Mouse (Mus musculus) kidney, embryonic 15.5 days (tissue): Measurements from ENCODE around the gene Ubiad1. TPM values are rescaled to one million over a fixed set of nuclear protein-coding genes. Genes with fewer than 3 reads are reported as not detected.
A peak's percentile ranks its signal among the peaks of the same experiment; 100 is the strongest.

Experiments
- ATAC-seq: fragments of 200-750 bp; cut with Nextera tagmentation; replicated peaks from 2 replicates; pipeline ENCODE4 v1.8.0; 2017; ENCODE audit warnings: moderate TSS enrichment; ENCODE audit not compliant: low FRiP score
- H3K27ac ChIP-seq: fragments of 300-500 bp; sonication (generic); 2 replicates; pipeline ENCODE4 v1.5.1; 2015; ENCODE audit warnings: mild to moderate bottlenecking, inconsistent platforms
- H3K27me3 ChIP-seq: fragments of 300-500 bp; sonication (generic); 2 replicates; pipeline ENCODE4 v1.6.1; 2015; ENCODE audit warnings: inconsistent platforms
- H3K36me3 ChIP-seq: fragments of 300-500 bp; sonication (generic); 2 replicates; pipeline ENCODE4 v1.6.1; 2015; ENCODE audit warnings: inconsistent platforms
- H3K4me1 ChIP-seq: fragments of 300-500 bp; sonication (generic); 2 replicates; pipeline ENCODE4 v1.6.1; 2015; ENCODE audit warnings: inconsistent platforms
- H3K4me2 ChIP-seq: fragments of 300-500 bp; sonication (generic); 2 replicates; pipeline ENCODE4 v1.6.1; 2015; ENCODE audit warnings: moderate library complexity, mild to moderate bottlenecking, inconsistent platforms
- H3K4me3 ChIP-seq: fragments of 300-500 bp; sonication (generic); replicated peaks from 2 replicates; pipeline ENCODE4 v1.5.1; 2015; ENCODE audit warnings: mild to moderate bottlenecking, inconsistent platforms
- H3K9ac ChIP-seq: fragments of 300-500 bp; sonication (generic); 2 replicates; pipeline ENCODE4 v1.6.1; 2015; ENCODE audit warnings: mild to moderate bottlenecking, inconsistent platforms
- H3K9me3 ChIP-seq: fragments of 300-500 bp; sonication (generic); replicated peaks from 2 replicates; pipeline ENCODE4 v1.6.1; 2016; ENCODE audit warnings: inconsistent platforms
- WGBS: fragments of 180-500 bp; shearing (Covaris S2); methylation state at CpG from one replicate; pipeline ENCODE4 v1.1.7; 2015; ENCODE audit warnings: mixed read lengths; 5-methylcytosine and 5-hydroxymethylcytosine counted together
- polyA plus RNA-seq: library from polyadenylated mRNA; unstranded; fragments of >200 nt; fragmentation: Nextera tagmentation; extraction: Ambion mirVana; gene quantifications from 2 replicates; pipeline ENCODE4 v1.2.1, GENCODE M21; 2015

Gene Ubiad1
- polyA plus RNA-seq, 1 experiment from 2014 or later, result 26.8 TPM

GRCm38 (mm10) chr4:148428544-148428943 lies 16.0 kb downstream of the Ubiad1 start:
- Histone ChIP-seq H3K9me3 (no peaks in the 10 kb centered on the region), H3K4me1 (no peaks in the 10 kb centered on the region), H3K27ac (no peak overlapping the region), H3K4me3 (no peak overlapping the region), H3K36me3 (no peaks in the 10 kb centered on the region; the same call in 1 of the 2 replicates), H3K4me2 (no peak overlapping the region), H3K9ac (no peak overlapping the region), H3K27me3 (no peaks in the 10 kb centered on the region)
- no peak for ATAC-seq
- WGBS, result 81% methylated on average over 5 of the region's 5 CpGs

GRCm38 (mm10) chr4:148426950-148427850 lies 17.4 kb downstream of the Ubiad1 start:
- no peaks in the 10 kb centered on the region for H3K36me3 ChIP-seq
- H3K27ac ChIP-seq, result no peak overlapping the region
- H3K27me3 ChIP-seq, result no peaks in the 10 kb centered on the region
- H3K4me2 ChIP-seq, result no peak overlapping the region
- 82% methylated on average over 10 of the region's 10 CpGs for WGBS
- ATAC-seq, result no peak
- no peak overlapping the region for H3K9ac ChIP-seq
- H3K4me1 ChIP-seq, result no peaks in the 10 kb centered on the region
- no peaks in the 10 kb centered on the region for H3K9me3 ChIP-seq
- H3K4me3 ChIP-seq, result no peak overlapping the region

- Histone ChIP-seq H3K9ac (no peak overlapping the region), H3K36me3 (no peaks in the 10 kb centered on the region), H3K4me3 (no peak overlapping the region), H3K27me3 (peaks cover 52% of the 10 kb centered on the region), H3K4me1 (peaks cover 10% of the 10 kb centered on the region), H3K4me2 (no peak overlapping the region), H3K27ac (no peak overlapping the region), H3K9me3 (no peaks in the 10 kb centered on the region)
- 33% methylated on average over 6 of the region's 6 CpGs for WGBS
- ATAC-seq, result no peak
Observed at GRCm38 (mm10) chr4:148417559-148417958, 27.0 kb downstream of the Ubiad1 start.

DNA sequence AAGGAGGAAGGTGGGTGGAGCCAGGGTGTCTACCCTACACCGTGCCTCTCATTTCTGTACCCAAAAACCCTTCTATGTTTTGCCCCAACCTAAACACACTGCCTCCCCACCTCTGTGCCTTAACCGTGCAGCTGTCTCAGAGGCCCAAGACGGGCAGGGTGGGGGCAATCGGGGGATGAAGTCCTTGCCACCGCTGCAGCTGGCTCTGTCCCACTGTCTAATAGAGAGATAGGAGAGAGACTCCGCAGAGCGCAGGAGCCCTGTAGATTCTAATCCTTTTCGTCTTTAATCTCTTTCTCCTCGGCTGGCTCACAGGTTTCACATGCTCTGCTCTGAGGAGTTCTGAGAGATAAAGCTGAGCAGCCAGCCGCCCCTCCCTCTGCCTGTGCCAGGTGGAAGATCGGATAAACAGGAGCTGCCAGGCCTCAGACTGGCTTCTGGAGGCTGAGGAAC lies 27.5 kb downstream of the Ubiad1 start:
- H3K9me3 ChIP-seq, result no peaks in the 10 kb centered on the region
- ATAC-seq, result peak; percentile 49; the same call in 1 of the 2 replicates
- H3K27me3 ChIP-seq, result peaks cover 52% of the 10 kb centered on the region
- WGBS, result 49% methylated on average over 11 of the region's 11 CpGs
- H3K27ac ChIP-seq, result no peak overlapping the region
- H3K4me2 ChIP-seq, result no peak overlapping the region
- no peak overlapping the region for H3K9ac ChIP-seq
- no peaks in the 10 kb centered on the region for H3K36me3 ChIP-seq
- H3K4me1 ChIP-seq, result peaks cover 10% of the 10 kb centered on the region
- no peak overlapping the region for H3K4me3 ChIP-seq

GRCm38 (mm10) chr4:148415575-148415974 lies 29.0 kb downstream of the Ubiad1 start:
- no peak for ATAC-seq
- Histone ChIP-seq H3K9me3 (no peaks in the 10 kb centered on the region), H3K27me3 (peaks cover 52% of the 10 kb centered on the region), H3K4me2 (peak overlapping the region; percentile 26), H3K27ac (no peak overlapping the region), H3K4me1 (peaks cover 10% of the 10 kb centered on the region), H3K9ac (no peak overlapping the region), H3K36me3 (no peaks in the 10 kb centered on the region), H3K4me3 (peak overlapping the region; percentile 9)
- 5% methylated on average over 16 of the region's 16 CpGs for WGBS

- no peak overlapping the region for H3K9ac ChIP-seq
- peaks cover 50% of the 10 kb centered on the region for H3K27me3 ChIP-seq
- H3K9me3 ChIP-seq, result no peaks in the 10 kb centered on the region
- H3K4me2 ChIP-seq, result no peak overlapping the region
- peaks cover 24% of the 10 kb centered on the region for H3K4me1 ChIP-seq
- H3K36me3 ChIP-seq, result no peaks in the 10 kb centered on the region
- no peak overlapping the region for H3K27ac ChIP-seq
- no peak overlapping the region for H3K4me3 ChIP-seq
- 67% methylated on average over 10 of the region's 10 CpGs for WGBS
- ATAC-seq, result no peak
Observed at GRCm38 (mm10) chr4:148408256-148408975, 36.2 kb downstream of the Ubiad1 start.

DNA sequence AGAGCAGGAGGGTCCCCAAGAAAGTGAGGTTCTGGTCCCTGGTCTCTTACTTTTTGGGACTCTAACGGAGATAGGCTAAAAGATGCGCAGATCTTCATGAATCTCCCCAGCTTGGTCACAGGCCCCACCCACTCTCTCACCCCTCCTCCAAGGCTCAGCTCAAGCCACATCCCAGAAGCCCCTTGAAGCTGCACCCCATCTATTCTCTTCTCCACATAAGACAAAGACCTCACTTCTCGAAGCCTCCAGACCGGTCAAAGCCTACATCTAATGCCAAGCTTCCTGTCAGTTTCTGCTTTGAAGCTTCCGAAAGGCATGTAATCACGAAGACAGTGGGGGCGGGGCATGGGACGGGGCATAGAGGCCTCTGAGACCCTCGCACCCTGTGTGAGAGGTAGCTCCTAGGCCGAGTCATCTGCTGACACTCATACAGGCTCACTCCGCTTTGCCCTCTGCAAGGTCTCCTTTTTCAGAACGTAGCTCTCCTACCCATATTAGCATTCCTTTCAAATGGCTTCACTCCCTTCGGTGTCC lies 39.2 kb downstream of the Ubiad1 start:
- Histone ChIP-seq H3K9ac (no peak overlapping the region), H3K4me3 (no peak overlapping the region), H3K4me1 (peaks cover 40% of the 10 kb centered on the region), H3K27ac (no peak overlapping the region), H3K36me3 (no peaks in the 10 kb centered on the region), H3K27me3 (peaks cover 72% of the 10 kb centered on the region), H3K9me3 (no peaks in the 10 kb centered on the region), H3K4me2 (peak overlapping the region; percentile 43; the same call in 1 of the 2 replicates)
- ATAC-seq, result no peak
- 12% methylated on average over 13 of the region's 13 CpGs for WGBS

- H3K9me3 ChIP-seq, result no peaks in the 10 kb centered on the region
- ATAC-seq, result 0 out of 2 replicates have a peak, but pooled peaks have one; percentile 2
- no peak overlapping the region for H3K4me3 ChIP-seq
- no peak overlapping the region for H3K9ac ChIP-seq
- no peak overlapping the region for H3K27ac ChIP-seq
- H3K4me2 ChIP-seq, result peak overlapping the region; percentile 43
- H3K27me3 ChIP-seq, result peaks cover 72% of the 10 kb centered on the region
- H3K36me3 ChIP-seq, result no peaks in the 10 kb centered on the region
- peaks cover 45% of the 10 kb centered on the region for H3K4me1 ChIP-seq
- 4% methylated on average over 11 of the region's 11 CpGs for WGBS
Observed at GRCm38 (mm10) chr4:148404748-148405147, 39.8 kb downstream of the Ubiad1 start.

DNA sequence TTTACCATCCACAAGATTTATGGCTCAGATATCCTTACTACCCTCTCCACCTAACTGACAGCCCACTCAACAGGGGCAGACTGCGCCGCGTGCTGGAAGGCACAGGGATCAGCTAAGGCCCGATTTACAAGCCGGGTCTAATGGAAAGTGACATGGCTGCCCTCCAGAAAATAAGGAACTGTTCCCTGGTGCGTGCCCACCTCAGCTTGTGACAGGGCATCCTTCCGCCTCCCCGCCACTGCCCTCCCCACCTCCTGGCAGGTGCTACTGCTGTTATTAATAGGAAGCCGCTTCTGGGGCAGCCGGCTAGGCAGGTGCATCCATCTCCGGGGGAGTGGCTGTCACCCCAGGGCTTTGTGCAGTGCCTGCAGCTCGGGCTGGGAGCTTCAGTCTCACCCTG lies 41.2 kb downstream of the Ubiad1 start:
- ATAC-seq, result no peak
- Histone ChIP-seq H3K9me3 (no peaks in the 10 kb centered on the region), H3K9ac (no peak overlapping the region), H3K4me3 (no peak overlapping the region), H3K36me3 (no peaks in the 10 kb centered on the region), H3K27ac (no peak overlapping the region), H3K4me2 (peak overlapping the region; percentile 43), H3K27me3 (peaks cover 70% of the 10 kb centered on the region), H3K4me1 (peaks cover 59% of the 10 kb centered on the region)
- 8% methylated on average over 12 of the region's 12 CpGs for WGBS

DNA sequence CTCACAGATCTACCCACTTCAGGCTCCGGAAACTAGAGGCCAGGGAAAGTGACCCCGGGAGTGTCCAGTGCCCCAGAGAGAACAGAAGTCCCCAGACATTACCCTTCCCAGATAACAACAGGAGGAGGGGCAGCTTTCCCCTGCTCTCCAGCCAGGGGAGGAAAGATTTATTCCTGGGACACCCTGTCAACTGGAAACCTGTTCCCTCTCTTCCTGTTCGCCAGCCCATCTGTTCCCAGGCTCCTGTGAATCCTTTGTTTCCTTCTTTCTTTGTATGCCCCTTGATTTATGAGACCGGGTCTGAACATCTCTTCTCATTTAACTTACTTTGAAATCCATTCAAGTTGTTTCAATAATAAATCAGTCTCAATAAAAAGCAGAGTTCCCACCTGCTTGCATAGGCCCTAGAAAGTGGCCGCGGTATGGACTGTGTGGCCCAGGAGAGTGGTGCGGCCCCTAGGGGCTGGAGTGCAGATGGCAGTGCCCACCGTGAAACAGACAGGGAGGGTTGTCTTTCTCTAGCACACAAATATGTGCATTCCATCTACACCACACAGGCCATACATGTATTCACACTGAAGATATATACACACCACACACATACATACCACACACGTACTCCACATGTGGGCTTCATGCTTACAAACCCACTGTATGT lies 45.0 kb downstream of the Ubiad1 start:
- 28% methylated on average over 9 of the region's 9 CpGs for WGBS
- peak; percentile 79 for ATAC-seq
- Histone ChIP-seq H3K4me2 (no peak overlapping the region), H3K4me3 (no peak overlapping the region), H3K27ac (no peak overlapping the region), H3K4me1 (peaks cover 55% of the 10 kb centered on the region), H3K36me3 (no peaks in the 10 kb centered on the region), H3K27me3 (peaks cover 35% of the 10 kb centered on the region), H3K9me3 (no peaks in the 10 kb centered on the region), H3K9ac (no peak overlapping the region)

- Histone ChIP-seq H3K36me3 (no peaks in the 10 kb centered on the region), H3K9ac (no peak overlapping the region), H3K4me1 (peaks cover 38% of the 10 kb centered on the region), H3K4me3 (no peak overlapping the region), H3K9me3 (no peaks in the 10 kb centered on the region), H3K27me3 (peaks cover 20% of the 10 kb centered on the region), H3K27ac (peak overlapping the region; percentile 67; the same call in 1 of the 2 replicates), H3K4me2 (peak overlapping the region; percentile 25; the same call in 1 of the 2 replicates)
- peak; percentile 23; the same call in 1 of the 2 replicates for ATAC-seq
- 35% methylated on average over 18 of the region's 18 CpGs for WGBS
Observed at GRCm38 (mm10) chr4:148397531-148398287, 46.9 kb downstream of the Ubiad1 start.
